Mouse (Mus musculus) limb, embryonic 10.5 days (tissue): ENCODE measurements around the gene Pdzd11. TPM values are rescaled to one million over a fixed set of nuclear protein-coding genes. Genes with fewer than 3 reads are reported as not detected.

Experiments
- DNase-seq: peaks from one replicate; pipeline ENCODE4 v3.0.0-alpha.2; 2017; ENCODE audit warnings: low spot score
- H3K27ac ChIP-seq: fragments of 300-500 bp; sonication (generic); 2 replicates; pipeline ENCODE4 v1.5.1; 2016; ENCODE audit warnings: mild to moderate bottlenecking
- H3K27me3 ChIP-seq: fragments of 300-500 bp; sonication (generic); 2 replicates; pipeline ENCODE4 v1.6.1; 2016; ENCODE audit warnings: low read depth, mild to moderate bottlenecking; ENCODE audit not compliant: poor library complexity, severe bottlenecking
- H3K36me3 ChIP-seq: fragments of 300-500 bp; sonication (generic); 2 replicates; pipeline ENCODE4 v1.6.1; 2016; ENCODE audit warnings: mild to moderate bottlenecking, moderate library complexity
- H3K4me1 ChIP-seq: fragments of 300-500 bp; sonication (generic); 2 replicates; pipeline ENCODE4 v1.6.1; 2016
- H3K4me3 ChIP-seq: fragments of 300-500 bp; sonication (generic); 2 replicates; pipeline ENCODE4 v1.5.1; 2016; ENCODE audit warnings: mild to moderate bottlenecking, moderate library complexity
- H3K9me3 ChIP-seq: fragments of 300-500 bp; sonication (generic); replicated peaks from 2 replicates; pipeline ENCODE4 v1.6.1; 2016; ENCODE audit warnings: mild to moderate bottlenecking
- WGBS: fragments of 180-500 bp; shearing (Covaris S2); methylation state at CpG from one replicate; pipeline ENCODE4 v1.1.7; 2016; 5-methylcytosine and 5-hydroxymethylcytosine counted together
- polyA plus RNA-seq: library from polyadenylated mRNA; unstranded; fragments of >200 nt; fragmentation: Nextera tagmentation; extraction: Ambion mirVana; gene quantifications from 2 replicates; pipeline ENCODE4 v1.2.1, GENCODE M21; 2016

Gene Pdzd11
- polyA plus RNA-seq: 111 and 119 TPM in 2 replicates

GRCm38 (mm10) chrX:100625802-100626793 lies at the start of gene Pdzd11:
Gene Pdzd11 (minus strand): TSS chrX:100626568.
- DNase-seq: peak; percentile 87
- Histone ChIP-seq H3K27ac (peak within 1 kb of the TSS; percentile 92), H3K4me3 (peak within 1 kb of the TSS; percentile 68), H3K36me3 (peaks cover 40% of the 10 kb centered on the region), H3K27me3 (peaks cover 81% of the 10 kb centered on the region), H3K9me3 (no peaks in the 10 kb centered on the region), H3K4me1 (peaks cover 3% of the 10 kb centered on the region; the same call in 1 of the 2 replicates)
- WGBS: 14% methylated on average over 62 of the region's 62 CpGs

- 92% methylated on average over 2 of the region's 2 CpGs for WGBS
- no peaks in the 10 kb centered on the region for H3K9me3 ChIP-seq
- peaks cover 32% of the 10 kb centered on the region for H3K36me3 ChIP-seq
- no peaks in the 10 kb centered on the region for H3K4me1 ChIP-seq
- H3K27ac ChIP-seq: no peak overlapping the region
- DNase-seq: no peak
- H3K27me3 ChIP-seq: peaks cover 84% of the 10 kb centered on the region
- H3K4me3 ChIP-seq: no peak overlapping the region
Observed at GRCm38 (mm10) chrX:100664825-100665224, 38.5 kb upstream of the Pdzd11 start.

GRCm38 (mm10) chrX:100652848-100653247 lies 26.5 kb upstream of the Pdzd11 start:
- H3K4me3 ChIP-seq: no peak overlapping the region
- H3K36me3 ChIP-seq: peaks cover 34% of the 10 kb centered on the region
- no peak overlapping the region for H3K27ac ChIP-seq
- no peaks in the 10 kb centered on the region for H3K4me1 ChIP-seq
- peaks cover 55% of the 10 kb centered on the region for H3K27me3 ChIP-seq
- H3K9me3 ChIP-seq: no peaks in the 10 kb centered on the region
- no peak for DNase-seq

- Histone ChIP-seq H3K27ac (no peak overlapping the region), H3K36me3 (peaks cover 87% of the 10 kb centered on the region), H3K27me3 (peaks cover 63% of the 10 kb centered on the region; the same call in 1 of the 2 replicates), H3K9me3 (no peaks in the 10 kb centered on the region), H3K4me3 (no peak overlapping the region), H3K4me1 (no peaks in the 10 kb centered on the region)
- DNase-seq: no peak
- WGBS: 95% methylated on average over 8 of the region's 8 CpGs
Observed at GRCm38 (mm10) chrX:100638477-100638876, 12.1 kb upstream of the Pdzd11 start.

GRCm38 (mm10) chrX:100629076-100629475 lies 2.7 kb upstream of the Pdzd11 start:
- DNase-seq: no peak
- 95% methylated on average over 2 of the region's 2 CpGs for WGBS
- peaks cover 67% of the 10 kb centered on the region for H3K27me3 ChIP-seq
- no peak overlapping the region for H3K4me3 ChIP-seq
- peaks cover 3% of the 10 kb centered on the region; the same call in 1 of the 2 replicates for H3K4me1 ChIP-seq
- peaks cover 40% of the 10 kb centered on the region for H3K36me3 ChIP-seq
- H3K27ac ChIP-seq: no peak overlapping the region
- H3K9me3 ChIP-seq: no peaks in the 10 kb centered on the region

- no peak for DNase-seq
- Histone ChIP-seq H3K27me3 (peaks cover 81% of the 10 kb centered on the region), H3K4me1 (peaks cover 3% of the 10 kb centered on the region; the same call in 1 of the 2 replicates), H3K4me3 (peak within 1 kb of the TSS; percentile 68), H3K36me3 (peaks cover 40% of the 10 kb centered on the region), H3K27ac (peak within 1 kb of the TSS; percentile 92), H3K9me3 (no peaks in the 10 kb centered on the region)
- 9% methylated on average over 3 of the region's 3 CpGs for WGBS
Observed at GRCm38 (mm10) chrX:100625546-100625801, 894 bp downstream of the Pdzd11 start, which contains the start of gene Kif4. Gene Kif4 (plus strand): TSS chrX:100625737.

- peaks cover 3% of the 10 kb centered on the region; the same call in 1 of the 2 replicates for H3K4me1 ChIP-seq
- H3K27me3 ChIP-seq: peaks cover 80% of the 10 kb centered on the region
- H3K36me3 ChIP-seq: peaks cover 40% of the 10 kb centered on the region
- H3K4me3 ChIP-seq: peak overlapping the region; percentile 68
- peak overlapping the region; percentile 92 for H3K27ac ChIP-seq
- WGBS: 39% methylated on average over 7 of the region's 7 CpGs
- H3K9me3 ChIP-seq: no peaks in the 10 kb centered on the region
- no peak for DNase-seq
Observed at GRCm38 (mm10) chrX:100625146-100625545, 1.2 kb downstream of the Pdzd11 start.

GRCm38 (mm10) chrX:100624242-100624641 lies 2.1 kb downstream of the Pdzd11 start:
- peaks cover 79% of the 10 kb centered on the region for H3K27me3 ChIP-seq
- H3K4me1 ChIP-seq: peaks cover 3% of the 10 kb centered on the region; the same call in 1 of the 2 replicates
- 87% methylated on average over 4 of the region's 4 CpGs for WGBS

GRCm38 (mm10) chrX:100621366-100621765 lies 5.0 kb downstream of the Pdzd11 start:
- Histone ChIP-seq H3K9me3 (no peaks in the 10 kb centered on the region), H3K4me3 (no peak overlapping the region), H3K27me3 (peaks cover 86% of the 10 kb centered on the region), H3K36me3 (peaks cover 26% of the 10 kb centered on the region), H3K4me1 (peaks cover 3% of the 10 kb centered on the region; the same call in 1 of the 2 replicates), H3K27ac (no peak overlapping the region)
- DNase-seq: no peak
- 83% methylated on average over 2 of the region's 2 CpGs for WGBS

More at GRCm38 (mm10) chrX:100624242-100624641, 2.1 kb downstream of the Pdzd11 start:
- H3K9me3 ChIP-seq: no peaks in the 10 kb centered on the region
- no peak for DNase-seq
- peaks cover 36% of the 10 kb centered on the region for H3K36me3 ChIP-seq
- no peak overlapping the region for H3K27ac ChIP-seq
- H3K4me3 ChIP-seq: no peak overlapping the region

GRCm38 (mm10) chrX:100618488-100618887 lies 7.9 kb downstream of the Pdzd11 start:
- WGBS: 71% methylated on average over 3 of the region's 3 CpGs
- H3K27ac ChIP-seq: no peak overlapping the region
- no peaks in the 10 kb centered on the region for H3K4me1 ChIP-seq
- peaks cover 16% of the 10 kb centered on the region for H3K36me3 ChIP-seq
- peaks cover 87% of the 10 kb centered on the region for H3K27me3 ChIP-seq
- no peak for DNase-seq
- no peak overlapping the region for H3K4me3 ChIP-seq
- H3K9me3 ChIP-seq: no peaks in the 10 kb centered on the region

- DNase-seq: no peak
- Histone ChIP-seq H3K4me3 (no peak within 1 kb of the TSS), H3K4me1 (no peaks in the 10 kb centered on the region), H3K27me3 (peaks cover 90% of the 10 kb centered on the region), H3K9me3 (no peaks in the 10 kb centered on the region), H3K27ac (no peak within 1 kb of the TSS), H3K36me3 (no peaks in the 10 kb centered on the region)
- WGBS: 87% methylated on average over 1 of the region's 1 CpGs
Observed at GRCm38 (mm10) chrX:100605314-100605713, 21.1 kb downstream of the Pdzd11 start, which contains the start of gene Arr3. Gene Arr3 (plus strand): TSS chrX:100605497.

- WGBS: 73% methylated on average over 4 of the region's 4 CpGs
- no peak for DNase-seq
- Histone ChIP-seq H3K9me3 (no peaks in the 10 kb centered on the region), H3K4me1 (no peaks in the 10 kb centered on the region), H3K27me3 (peaks cover 88% of the 10 kb centered on the region), H3K27ac (no peak overlapping the region), H3K36me3 (no peaks in the 10 kb centered on the region), H3K4me3 (no peak overlapping the region)
Observed at GRCm38 (mm10) chrX:100599755-100600154, 26.6 kb downstream of the Pdzd11 start.

- H3K36me3 ChIP-seq: no peaks in the 10 kb centered on the region
- H3K4me3 ChIP-seq: no peak overlapping the region
- no peaks in the 10 kb centered on the region for H3K4me1 ChIP-seq
- peaks cover 93% of the 10 kb centered on the region for H3K27me3 ChIP-seq
- no peaks in the 10 kb centered on the region for H3K9me3 ChIP-seq
- WGBS: 15% methylated on average over 5 of the region's 5 CpGs
- peak; percentile 41 for DNase-seq
- H3K27ac ChIP-seq: no peak overlapping the region
Observed at GRCm38 (mm10) chrX:100597439-100597838, 28.9 kb downstream of the Pdzd11 start.
